Mouse (Mus musculus): ENCODE data around the gene Rab23.

Rab23 gene

GRCm38 (mm10) chr1:33719733-33720225 lies at the start of gene Rab23:
TSS of gene Rab23 (plus strand) at chr1:33719887.
- DNase-seq, result peak; percentile 80

DNA sequence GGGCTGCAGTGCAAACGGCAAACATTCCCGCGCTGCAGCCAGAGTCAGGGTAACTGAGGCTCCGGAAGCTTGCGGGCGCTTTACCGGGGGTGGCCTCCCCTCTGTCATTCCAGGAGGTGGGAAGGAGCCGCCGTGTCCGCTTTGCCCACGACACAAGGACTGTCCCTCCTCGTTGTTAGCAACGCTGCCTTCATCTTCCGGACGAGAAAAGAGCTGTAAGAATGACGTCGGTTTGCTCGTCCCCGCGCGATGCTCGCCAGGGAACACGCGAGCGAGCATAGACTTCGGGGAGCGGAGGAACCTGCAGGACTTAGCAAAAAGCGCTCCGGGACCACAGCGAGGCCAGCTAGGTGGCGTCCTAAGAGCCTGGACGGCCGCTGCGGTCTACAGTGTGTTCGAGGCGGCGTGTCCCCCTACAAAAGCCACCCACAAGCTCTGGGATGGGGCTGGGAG lies 49.5 kb upstream of the Rab23 start:
- peak; percentile 39 for DNase-seq

DNA sequence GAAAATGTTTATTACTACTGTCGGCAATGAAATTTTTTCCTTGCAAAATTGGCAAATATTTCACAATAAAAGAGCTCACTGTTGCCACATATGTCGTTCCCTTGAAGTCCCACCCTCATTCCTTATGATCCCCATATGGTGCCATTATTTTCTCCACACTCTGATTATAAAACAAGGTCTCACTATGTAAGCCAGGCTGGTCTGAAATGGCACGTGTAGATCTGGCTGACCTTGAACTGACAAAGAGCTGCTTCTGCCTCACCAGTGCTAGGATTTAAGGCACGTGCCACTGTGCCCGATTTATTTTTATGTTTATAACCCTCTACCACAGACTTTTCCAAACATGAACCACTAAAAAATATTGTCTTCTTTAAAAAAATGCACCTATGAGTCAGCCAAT lies 48.2 kb upstream of the Rab23 start:
- no peak for DNase-seq

DNA sequence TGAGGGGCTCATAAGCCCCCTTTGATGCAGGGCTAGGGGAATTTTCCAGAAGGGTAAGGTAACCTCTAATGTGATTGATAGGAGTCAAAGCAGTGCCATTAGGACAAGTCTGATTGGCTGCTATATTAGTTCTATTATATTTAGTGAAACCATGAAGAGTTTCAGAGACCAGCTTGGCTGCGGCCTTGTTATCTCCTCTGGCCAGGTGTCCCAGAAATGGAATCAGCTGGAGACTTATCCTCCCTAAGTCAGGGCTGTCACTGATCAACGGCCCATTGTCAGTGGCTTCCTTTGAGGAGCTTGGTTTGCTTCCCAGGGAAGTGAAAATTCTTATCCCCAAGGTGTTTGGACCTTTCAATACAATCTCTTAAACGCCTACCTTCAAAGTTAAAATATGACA lies 47.6 kb upstream of the Rab23 start:
- DNase-seq, result no peak

GRCm38 (mm10) chr1:33672514-33672913 lies 47.2 kb upstream of the Rab23 start:
- no peak for DNase-seq

- DNase-seq, result no peak
These were observed 46.3 kb upstream of the Rab23 start for GRCm38 (mm10) chr1:33673158-33673960.

DNA sequence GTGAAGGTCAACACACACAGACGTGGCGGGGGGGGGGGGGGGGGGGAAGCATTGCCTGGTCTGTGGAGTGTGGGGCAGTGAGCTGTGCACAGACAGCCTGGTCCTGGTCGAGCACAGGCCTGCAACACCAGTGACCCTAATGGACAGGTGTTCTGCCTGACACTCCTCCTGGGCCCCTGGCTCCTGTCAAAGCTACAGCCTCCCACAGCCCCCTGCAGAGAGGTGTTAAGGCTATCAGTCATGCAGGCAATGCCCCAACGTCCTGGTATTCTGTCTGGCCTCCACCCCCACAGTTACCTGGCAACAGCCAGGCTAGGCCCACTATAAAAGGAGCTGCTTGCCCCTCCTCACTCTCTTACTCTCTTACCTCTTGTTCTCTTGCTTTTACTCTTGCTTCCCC lies 39.3 kb upstream of the Rab23 start:
- DNase-seq, result no peak

- peak; percentile 17 for DNase-seq
These were observed 38.8 kb upstream of the Rab23 start for GRCm38 (mm10) chr1:33680890-33681289.

DNA sequence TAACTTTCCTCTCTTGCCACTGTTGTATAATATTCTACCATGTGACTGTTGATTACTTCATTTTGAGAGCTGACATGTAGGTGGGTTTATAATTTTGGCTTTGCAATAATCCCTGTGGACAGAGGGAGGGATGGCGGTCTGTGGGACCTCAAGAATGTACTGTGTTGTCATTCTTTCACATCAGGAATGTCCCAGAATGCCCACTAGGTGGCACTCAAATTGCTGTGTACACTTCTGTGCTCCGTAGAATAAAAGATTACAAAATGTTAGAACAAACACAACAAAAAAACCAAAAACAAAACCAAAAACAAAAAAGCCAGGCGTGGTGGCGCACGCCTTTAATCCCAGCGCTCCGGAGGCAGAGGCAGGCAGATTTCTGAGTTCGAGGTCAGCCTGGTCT lies 35.2 kb upstream of the Rab23 start:
- no peak for DNase-seq

DNA sequence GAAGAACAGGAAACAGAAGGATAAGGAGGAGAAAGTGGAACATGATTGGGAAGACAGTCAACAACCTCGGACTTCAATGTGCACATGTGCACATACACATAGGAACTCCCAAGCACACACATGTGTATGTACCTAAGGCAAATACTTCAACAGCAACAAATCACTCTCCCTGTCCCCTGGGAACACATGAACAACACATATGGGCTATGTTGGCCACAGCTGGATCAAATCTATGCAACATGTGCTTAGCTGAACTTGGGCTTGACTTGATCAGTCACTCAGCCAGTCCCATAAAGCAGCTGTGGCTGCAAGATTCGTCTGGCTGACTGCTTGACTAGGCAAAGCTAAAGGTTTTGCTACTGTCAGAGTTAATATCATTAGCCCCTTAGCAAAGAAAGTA lies 30.9 kb upstream of the Rab23 start:
- DNase-seq, result no peak

- no peak for DNase-seq
These were observed 30.1 kb upstream of the Rab23 start for GRCm38 (mm10) chr1:33689446-33690086.

DNA sequence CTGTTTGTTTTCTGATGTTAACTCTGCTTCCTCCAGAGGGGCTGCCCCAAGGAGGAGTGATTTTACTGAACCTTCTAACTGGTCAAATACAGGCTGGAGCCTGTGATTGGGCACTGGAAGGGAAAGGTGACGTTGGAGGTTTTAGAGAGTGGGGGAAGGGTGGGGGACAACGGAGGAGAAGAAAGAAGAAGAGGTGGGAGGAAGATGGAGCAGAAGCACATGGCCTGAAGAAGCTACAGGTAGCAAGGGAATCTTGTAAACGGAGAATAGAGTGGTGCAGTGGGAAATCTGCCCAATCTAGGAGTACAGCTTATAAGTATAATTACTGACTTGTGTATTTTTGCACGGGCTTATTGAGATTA lies 29.6 kb upstream of the Rab23 start:
- DNase-seq, result no peak

DNA sequence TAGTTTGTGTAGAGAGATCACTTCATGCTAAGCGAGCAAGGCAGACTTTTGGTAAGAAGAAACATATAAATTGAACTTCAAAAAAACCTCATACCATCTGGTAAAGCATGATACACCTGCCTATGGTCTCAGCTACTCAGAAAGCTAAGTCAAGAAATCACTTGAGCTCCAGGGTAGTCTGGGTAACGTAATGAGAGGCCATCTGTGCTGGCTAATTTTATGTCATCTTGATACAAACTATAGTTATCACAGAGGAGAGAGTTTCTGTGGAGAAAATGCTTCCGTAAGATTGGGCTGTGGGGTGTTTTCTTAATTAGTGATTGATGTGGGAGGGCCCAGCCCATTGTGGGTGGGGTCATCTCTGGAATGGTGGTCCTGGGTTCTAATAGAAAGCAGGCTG lies 25.8 kb upstream of the Rab23 start:
- DNase-seq, result no peak

GRCm38 (mm10) chr1:33696016-33696415 lies 23.7 kb upstream of the Rab23 start:
- DNase-seq, result no peak

- DNase-seq, result no peak
These were observed 18.4 kb upstream of the Rab23 start for GRCm38 (mm10) chr1:33701244-33701643.

GRCm38 (mm10) chr1:33709615-33710014 lies 10.1 kb upstream of the Rab23 start:
- DNase-seq, result no peak

GRCm38 (mm10) chr1:33712026-33712425 lies 7.7 kb upstream of the Rab23 start:
- DNase-seq, result no peak

- no peak for DNase-seq
These were observed 4.9 kb upstream of the Rab23 start for GRCm38 (mm10) chr1:33714796-33715195.

DNA sequence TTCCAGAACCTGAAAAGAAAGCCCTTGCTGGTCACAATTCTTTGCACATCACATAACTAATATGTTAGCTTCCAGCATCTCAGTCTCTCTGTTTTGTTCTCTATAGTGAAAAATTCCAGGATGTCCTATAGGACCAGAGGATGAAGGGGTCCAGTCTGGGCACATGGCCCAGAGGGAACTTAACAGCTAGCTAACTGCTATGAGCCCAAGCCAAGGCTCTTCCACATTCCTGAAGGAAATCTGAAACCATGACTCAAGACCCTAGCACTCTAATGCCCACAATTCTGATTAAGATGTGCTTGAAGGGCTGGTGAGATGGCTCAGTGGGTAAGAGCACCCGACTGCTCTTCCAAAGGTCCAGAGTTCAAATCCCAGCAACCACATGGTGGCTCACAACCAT lies 2.1 kb upstream of the Rab23 start:
- no peak for DNase-seq

DNA sequence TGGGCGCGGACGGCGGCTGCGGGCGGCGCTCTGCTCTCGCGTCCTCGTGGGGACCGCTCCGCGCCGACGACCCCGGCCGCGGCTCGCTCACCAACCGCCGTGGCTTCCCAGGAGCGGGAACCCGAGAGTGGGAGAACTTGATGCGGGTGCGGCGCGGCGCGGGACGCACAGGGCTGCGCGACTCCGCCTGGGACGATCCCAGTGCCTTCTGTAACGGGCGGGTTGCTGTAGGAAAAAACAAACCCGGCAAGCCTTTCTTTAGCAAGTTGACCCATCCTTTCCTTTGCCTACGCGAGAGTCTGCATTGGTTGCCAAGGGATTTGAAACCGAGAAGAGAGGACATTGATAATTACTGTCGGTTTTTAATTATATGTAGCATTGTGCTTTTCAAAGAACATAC lies 544 bp downstream of the Rab23 start:
- DNase-seq, result peak; percentile 10

DNA sequence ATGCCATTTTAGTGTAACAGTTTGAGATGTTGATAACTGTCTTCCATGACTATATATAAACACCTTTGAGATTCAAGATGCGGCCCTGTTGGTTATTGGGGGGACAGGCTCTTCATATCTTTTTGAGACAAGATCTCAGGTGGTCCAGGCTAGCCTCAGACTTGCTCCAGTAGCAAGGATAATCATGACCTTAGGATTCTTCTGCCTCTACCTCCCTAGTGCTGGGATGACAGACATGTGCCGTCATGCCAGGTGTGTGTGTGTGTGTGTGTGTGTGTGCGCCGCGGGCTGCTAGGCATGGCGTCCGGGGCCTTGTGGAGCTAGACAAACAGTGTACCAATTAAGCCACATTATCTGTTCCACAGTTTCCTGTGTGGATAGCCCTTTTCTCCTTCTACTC lies 1.3 kb downstream of the Rab23 start:
- DNase-seq, result no peak

DNA sequence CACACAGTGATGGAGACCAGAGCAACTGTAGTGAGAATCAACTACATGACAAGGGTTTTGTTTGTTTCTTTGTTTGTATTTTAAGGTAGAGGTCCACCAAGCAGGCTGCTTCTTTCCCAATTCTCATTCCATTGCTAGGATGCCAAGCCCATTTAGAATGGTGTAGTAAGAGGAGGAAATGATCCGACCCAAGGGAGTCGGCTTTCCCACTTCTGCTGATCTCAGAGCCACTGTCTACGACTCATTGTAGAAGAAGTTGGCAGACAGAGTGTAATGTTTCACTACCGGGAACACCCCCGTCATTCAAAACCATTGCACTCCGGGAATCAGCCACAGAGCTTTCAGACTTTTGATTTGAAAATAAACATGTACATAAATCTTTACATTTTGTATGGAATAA lies 4.8 kb downstream of the Rab23 start:
- no peak for DNase-seq

DNA sequence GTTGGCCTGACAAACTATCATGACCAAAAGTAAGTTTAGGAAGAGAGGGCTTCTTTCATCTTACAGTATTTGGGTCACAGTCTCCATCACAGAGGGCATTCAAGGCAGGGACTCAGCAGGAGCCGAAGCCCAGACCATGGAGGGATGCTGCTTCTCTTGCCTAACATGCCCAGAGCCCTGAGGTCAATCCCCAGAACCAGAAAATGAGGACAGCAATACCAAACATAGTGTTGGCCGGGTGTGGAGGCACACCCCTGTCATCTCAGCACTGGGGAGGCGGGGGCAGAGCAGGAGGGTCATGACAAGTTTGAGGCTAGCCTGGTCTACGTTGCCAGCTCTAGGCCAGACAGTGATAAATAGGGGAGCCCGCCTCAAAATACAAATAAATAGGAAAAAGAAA lies 5.4 kb downstream of the Rab23 start:
- DNase-seq, result no peak

DNA sequence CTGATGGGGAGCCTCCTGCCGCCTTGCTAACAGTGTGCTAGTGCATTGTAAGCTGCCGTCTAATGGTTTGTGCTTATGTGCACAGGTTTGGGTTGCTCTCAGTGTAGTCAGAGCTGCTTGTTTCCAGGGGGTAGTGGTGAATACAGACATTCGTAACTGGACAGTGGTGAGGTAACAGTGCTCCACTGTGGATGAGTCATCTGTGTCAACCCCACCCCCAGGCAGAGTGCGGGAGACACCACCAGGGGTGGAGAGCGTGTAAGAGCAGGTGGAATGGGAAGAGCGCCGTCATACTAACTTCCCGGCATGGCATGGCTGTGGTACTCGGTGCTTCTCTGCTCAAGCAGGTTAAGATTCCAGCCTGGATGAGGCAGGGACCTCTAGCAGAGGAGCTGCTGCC lies 13.4 kb downstream of the Rab23 start:
- DNase-seq, result no peak

Measured in kidney, adult 11 months (tissue).